Mouse (Mus musculus): ENCODE data around the gene Mgat4d. TPM values are rescaled to one million over a fixed set of nuclear protein-coding genes. Genes with fewer than 3 reads are reported as not detected.

Mgat4d gene
- polyA plus RNA-seq, 1 experiment, result not detected

GRCm38 (mm10) chr8:83342693-83343092 lies 5.6 kb upstream of the Mgat4d start:
- DNase-seq (ENCODE audit: low read depth in 1 of 2, low spot score in 2 of 2), result no peak
- no peak overlapping the region for H3K4me3 ChIP-seq (ENCODE audit: extremely low read depth, insufficient read depth, insufficient read length)
- H3K4me1 ChIP-seq (ENCODE audit: control insufficient read depth, insufficient read depth, insufficient read length), result no peaks in the 10 kb centered on the region
- H3K27me3 ChIP-seq (ENCODE audit: control insufficient read depth, insufficient read depth, low read length), result no peaks in the 10 kb centered on the region
- H3K27ac ChIP-seq (ENCODE audit: insufficient read depth, low read length), result no peak overlapping the region
- H3K36me3 ChIP-seq (ENCODE audit: control insufficient read depth, insufficient read depth, low read length), result no peaks in the 10 kb centered on the region
- no peak for TF ChIP-seq CTCF (IDR thresholded peaks at IDR 0.05; ENCODE audit: extremely low read depth, insufficient read depth, insufficient read length, insufficient replicate concordance)
- TF ChIP-seq POLR2A (IDR thresholded peaks at IDR 0.05; ENCODE audit: low read depth, low read length), result no peak

GRCm38 (mm10) chr8:83351315-83351714 lies 3.0 kb downstream of the Mgat4d start:
- Histone ChIP-seq H3K27me3 (ENCODE audit: control insufficient read depth, insufficient read depth, low read length) (no peaks in the 10 kb centered on the region), H3K36me3 (ENCODE audit: control insufficient read depth, insufficient read depth, low read length) (no peaks in the 10 kb centered on the region), H3K4me3 (ENCODE audit: extremely low read depth, insufficient read depth, insufficient read length) (no peak overlapping the region), H3K27ac (ENCODE audit: insufficient read depth, low read length) (no peak overlapping the region), H3K4me1 (ENCODE audit: control insufficient read depth, insufficient read depth, insufficient read length) (no peaks in the 10 kb centered on the region)
- 89% methylated on average over 2 of the region's 2 CpGs for WGBS
- TF ChIP-seq CTCF (IDR thresholded peaks at IDR 0.05; ENCODE audit: extremely low read depth, insufficient read depth, insufficient read length, insufficient replicate concordance), result no peak
- TF ChIP-seq POLR2A (IDR thresholded peaks at IDR 0.05; ENCODE audit: low read depth, low read length), result no peak
- DNase-seq (ENCODE audit: low read depth in 1 of 2, low spot score in 2 of 2), result no peak

GRCm38 (mm10) chr8:83363156-83363769 lies 15.0 kb downstream of the Mgat4d start:
- H3K27me3 ChIP-seq (ENCODE audit: control insufficient read depth, insufficient read depth, low read length), result no peaks in the 10 kb centered on the region; the same call in 1 of the 2 replicates
- TF ChIP-seq POLR2A (IDR thresholded peaks at IDR 0.05; ENCODE audit: low read depth, low read length) (no peak), CTCF (IDR thresholded peaks at IDR 0.05; ENCODE audit: extremely low read depth, insufficient read depth, insufficient read length, insufficient replicate concordance) (no peak)
- H3K36me3 ChIP-seq (ENCODE audit: control insufficient read depth, insufficient read depth, low read length), result no peaks in the 10 kb centered on the region
- H3K4me1 ChIP-seq (ENCODE audit: control insufficient read depth, insufficient read depth, insufficient read length), result no peaks in the 10 kb centered on the region
- no peak overlapping the region for H3K4me3 ChIP-seq (ENCODE audit: extremely low read depth, insufficient read depth, insufficient read length)
- no peak overlapping the region for H3K27ac ChIP-seq (ENCODE audit: insufficient read depth, low read length)
- 83% methylated on average over 7 of the region's 7 CpGs for WGBS
- DNase-seq (ENCODE audit: low read depth in 1 of 2, low spot score in 2 of 2), result no peak

- H3K4me3 ChIP-seq (ENCODE audit: extremely low read depth, insufficient read depth, insufficient read length), result no peak overlapping the region
- no peaks in the 10 kb centered on the region for H3K27me3 ChIP-seq (ENCODE audit: control insufficient read depth, insufficient read depth, low read length)
- DNase-seq (ENCODE audit: low read depth in 1 of 2, low spot score in 2 of 2), result no peak
- H3K27ac ChIP-seq (ENCODE audit: insufficient read depth, low read length), result no peak overlapping the region
- H3K4me1 ChIP-seq (ENCODE audit: control insufficient read depth, insufficient read depth, insufficient read length), result no peaks in the 10 kb centered on the region
- no peak for TF ChIP-seq POLR2A (IDR thresholded peaks at IDR 0.05; ENCODE audit: low read depth, low read length)
- TF ChIP-seq CTCF (IDR thresholded peaks at IDR 0.05; ENCODE audit: extremely low read depth, insufficient read depth, insufficient read length, insufficient replicate concordance), result no peak
- H3K36me3 ChIP-seq (ENCODE audit: control insufficient read depth, insufficient read depth, low read length), result no peaks in the 10 kb centered on the region
Observed at GRCm38 (mm10) chr8:83377231-83377630, 29.0 kb downstream of the Mgat4d start.

- Histone ChIP-seq H3K4me1 (ENCODE audit: control insufficient read depth, insufficient read depth, insufficient read length) (no peaks in the 10 kb centered on the region), H3K4me3 (ENCODE audit: extremely low read depth, insufficient read depth, insufficient read length) (no peak overlapping the region), H3K27me3 (ENCODE audit: control insufficient read depth, insufficient read depth, low read length) (no peaks in the 10 kb centered on the region), H3K36me3 (ENCODE audit: control insufficient read depth, insufficient read depth, low read length) (no peaks in the 10 kb centered on the region), H3K27ac (ENCODE audit: insufficient read depth, low read length) (no peak overlapping the region)
- 48% methylated on average over 4 of the region's 4 CpGs for WGBS
- no peak for TF ChIP-seq POLR2A (IDR thresholded peaks at IDR 0.05; ENCODE audit: low read depth, low read length)
- TF ChIP-seq CTCF (IDR thresholded peaks at IDR 0.05; ENCODE audit: extremely low read depth, insufficient read depth, insufficient read length, insufficient replicate concordance), result no peak
- no peak for DNase-seq (ENCODE audit: low read depth in 1 of 2, low spot score in 2 of 2)
Observed at GRCm38 (mm10) chr8:83380141-83380540, 31.9 kb downstream of the Mgat4d start.

- H3K27ac ChIP-seq (ENCODE audit: insufficient read depth, low read length), result no peak overlapping the region
- no peak for DNase-seq (ENCODE audit: low read depth in 1 of 2, low spot score in 2 of 2)
- no peak overlapping the region for H3K4me3 ChIP-seq (ENCODE audit: extremely low read depth, insufficient read depth, insufficient read length)
- no peaks in the 10 kb centered on the region for H3K27me3 ChIP-seq (ENCODE audit: control insufficient read depth, insufficient read depth, low read length)
- H3K36me3 ChIP-seq (ENCODE audit: control insufficient read depth, insufficient read depth, low read length), result no peaks in the 10 kb centered on the region
- WGBS, result 72% methylated on average over 2 of the region's 2 CpGs
- H3K4me1 ChIP-seq (ENCODE audit: control insufficient read depth, insufficient read depth, insufficient read length), result no peaks in the 10 kb centered on the region
- no peak for TF ChIP-seq POLR2A (IDR thresholded peaks at IDR 0.05; ENCODE audit: low read depth, low read length)
- TF ChIP-seq CTCF (IDR thresholded peaks at IDR 0.05; ENCODE audit: extremely low read depth, insufficient read depth, insufficient read length, insufficient replicate concordance), result no peak
Observed at GRCm38 (mm10) chr8:83381016-83381415, 32.7 kb downstream of the Mgat4d start.

GRCm38 (mm10) chr8:83382850-83383249 lies 34.6 kb downstream of the Mgat4d start:
- TF ChIP-seq CTCF (IDR thresholded peaks at IDR 0.05; ENCODE audit: extremely low read depth, insufficient read depth, insufficient read length, insufficient replicate concordance) (no peak), POLR2A (IDR thresholded peaks at IDR 0.05; ENCODE audit: low read depth, low read length) (no peak)
- 41% methylated on average over 2 of the region's 2 CpGs for WGBS
- no peak overlapping the region for H3K4me3 ChIP-seq (ENCODE audit: extremely low read depth, insufficient read depth, insufficient read length)
- no peaks in the 10 kb centered on the region for H3K27me3 ChIP-seq (ENCODE audit: control insufficient read depth, insufficient read depth, low read length)
- no peak overlapping the region for H3K27ac ChIP-seq (ENCODE audit: insufficient read depth, low read length)
- no peak for DNase-seq (ENCODE audit: low read depth in 1 of 2, low spot score in 2 of 2)
- H3K36me3 ChIP-seq (ENCODE audit: control insufficient read depth, insufficient read depth, low read length), result no peaks in the 10 kb centered on the region
- no peaks in the 10 kb centered on the region for H3K4me1 ChIP-seq (ENCODE audit: control insufficient read depth, insufficient read depth, insufficient read length)

All from spleen, adult 2 months (tissue).